Mouse (Mus musculus): ENCODE results near the gene Pkhd1. TPM values are rescaled to one million over a fixed set of nuclear protein-coding genes. Genes with fewer than 3 reads are reported as not detected.

The Pkhd1 gene
- polyA plus RNA-seq, 1 experiment, result not detected

DNA sequence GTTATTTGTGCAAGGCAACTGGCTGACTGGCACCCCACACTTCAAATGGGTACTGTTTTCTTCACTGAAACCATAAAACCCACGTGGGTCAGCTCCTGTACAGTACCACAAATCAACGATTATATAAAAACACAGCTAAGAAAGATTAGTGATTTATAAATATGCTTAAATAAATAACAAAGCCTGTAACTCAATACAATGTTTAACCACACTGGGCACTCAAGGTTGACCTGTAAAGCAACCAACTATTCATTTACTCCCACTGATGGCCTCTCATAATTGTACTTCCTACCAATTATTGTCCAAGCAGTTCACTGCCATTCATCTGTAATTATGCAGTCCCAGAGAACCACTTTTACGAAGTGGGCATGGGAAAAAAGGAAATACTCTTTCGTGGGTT is 219.5 kb downstream of the Pkhd1 start:
- H3K36me3 ChIP-seq (ENCODE audit: control insufficient read depth, insufficient read depth, low read length, poor library complexity, severe bottlenecking), result no peaks in the 10 kb centered on the region

GRCm38 (mm10) chr1:20364437-20364836 is 253.4 kb downstream of the Pkhd1 start:
- Histone ChIP-seq H3K27ac (ENCODE audit: insufficient read depth, low read length) (no peak overlapping the region), H3K4me1 (ENCODE audit: control insufficient read depth, insufficient read depth, low read length) (no peaks in the 10 kb centered on the region), H3K9ac (ENCODE audit: low read depth, poor library complexity, severe bottlenecking) (no peak overlapping the region), H3K36me3 (ENCODE audit: control insufficient read depth, insufficient read depth, low read length, poor library complexity, severe bottlenecking) (no peaks in the 10 kb centered on the region), H3K4me3 (ENCODE audit: low read depth, low read length) (no peak overlapping the region), H3K27me3 (ENCODE audit: control insufficient read depth, insufficient read depth, low read length, poor library complexity, severe bottlenecking) (no peaks in the 10 kb centered on the region), H3K9me3 (replicated peaks; ENCODE audit: control insufficient read depth, insufficient read depth, low read length, poor library complexity, severe bottlenecking) (no peaks in the 10 kb centered on the region)
- TF ChIP-seq POLR2A (IDR thresholded peaks at IDR 0.05; ENCODE audit: insufficient read depth, low read length), result no peak
- TF ChIP-seq CTCF (IDR thresholded peaks at IDR 0.05; ENCODE audit: low read depth, low read length), result no peak
- no peak for TF ChIP-seq EP300 (IDR thresholded peaks at IDR 0.05; ENCODE audit: insufficient read depth, low read depth, low read length)

More for the DNA sequence above, 219.5 kb downstream of the Pkhd1 start:
- H3K9ac ChIP-seq (ENCODE audit: low read depth, poor library complexity, severe bottlenecking), result no peak overlapping the region
- no peak overlapping the region for H3K27ac ChIP-seq (ENCODE audit: insufficient read depth, low read length)
- no peak overlapping the region for H3K4me3 ChIP-seq (ENCODE audit: low read depth, low read length)
- no peaks in the 10 kb centered on the region for H3K27me3 ChIP-seq (ENCODE audit: control insufficient read depth, insufficient read depth, low read length, poor library complexity, severe bottlenecking)
- TF ChIP-seq EP300 (IDR thresholded peaks at IDR 0.05; ENCODE audit: insufficient read depth, low read depth, low read length) (no peak), CTCF (IDR thresholded peaks at IDR 0.05; ENCODE audit: low read depth, low read length) (no peak), POLR2A (IDR thresholded peaks at IDR 0.05; ENCODE audit: insufficient read depth, low read length) (no peak)
- H3K9me3 ChIP-seq (replicated peaks; ENCODE audit: control insufficient read depth, insufficient read depth, low read length, poor library complexity, severe bottlenecking), result no peaks in the 10 kb centered on the region
- no peaks in the 10 kb centered on the region for H3K4me1 ChIP-seq (ENCODE audit: control insufficient read depth, insufficient read depth, low read length)

DNA sequence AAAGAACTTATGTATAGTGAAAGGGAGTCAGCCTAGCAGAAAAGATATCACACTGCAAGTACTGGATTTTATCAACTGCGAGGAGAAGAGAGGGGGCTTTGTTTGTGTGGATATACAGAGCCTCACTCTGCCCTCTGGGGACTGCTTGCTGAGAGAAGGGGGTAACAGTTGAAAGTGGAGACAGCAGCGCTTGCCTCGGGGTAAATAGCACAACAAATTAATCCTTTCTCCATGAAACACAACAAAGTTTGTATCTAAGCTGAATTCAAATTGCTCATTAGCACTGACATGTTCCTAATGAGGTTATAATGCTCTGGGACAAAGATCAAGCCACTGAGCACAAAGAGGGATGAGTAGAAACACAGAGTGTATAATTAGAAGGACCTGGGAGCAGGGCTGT is 273.2 kb downstream of the Pkhd1 start:
- no peak for TF ChIP-seq POLR2A (IDR thresholded peaks at IDR 0.05; ENCODE audit: insufficient read depth, low read length)
- TF ChIP-seq EP300 (IDR thresholded peaks at IDR 0.05; ENCODE audit: insufficient read depth, low read depth, low read length), result no peak
- no peak for TF ChIP-seq CTCF (IDR thresholded peaks at IDR 0.05; ENCODE audit: low read depth, low read length)
- H3K36me3 ChIP-seq (ENCODE audit: control insufficient read depth, insufficient read depth, low read length, poor library complexity, severe bottlenecking), result no peaks in the 10 kb centered on the region
- no peak overlapping the region for H3K27ac ChIP-seq (ENCODE audit: insufficient read depth, low read length)
- no peak overlapping the region for H3K4me3 ChIP-seq (ENCODE audit: low read depth, low read length)
- no peaks in the 10 kb centered on the region for H3K4me1 ChIP-seq (ENCODE audit: control insufficient read depth, insufficient read depth, low read length)
- H3K9me3 ChIP-seq (replicated peaks; ENCODE audit: control insufficient read depth, insufficient read depth, low read length, poor library complexity, severe bottlenecking), result no peaks in the 10 kb centered on the region
- no peaks in the 10 kb centered on the region for H3K27me3 ChIP-seq (ENCODE audit: control insufficient read depth, insufficient read depth, low read length, poor library complexity, severe bottlenecking)
- no peak overlapping the region for H3K9ac ChIP-seq (ENCODE audit: low read depth, poor library complexity, severe bottlenecking)

DNA sequence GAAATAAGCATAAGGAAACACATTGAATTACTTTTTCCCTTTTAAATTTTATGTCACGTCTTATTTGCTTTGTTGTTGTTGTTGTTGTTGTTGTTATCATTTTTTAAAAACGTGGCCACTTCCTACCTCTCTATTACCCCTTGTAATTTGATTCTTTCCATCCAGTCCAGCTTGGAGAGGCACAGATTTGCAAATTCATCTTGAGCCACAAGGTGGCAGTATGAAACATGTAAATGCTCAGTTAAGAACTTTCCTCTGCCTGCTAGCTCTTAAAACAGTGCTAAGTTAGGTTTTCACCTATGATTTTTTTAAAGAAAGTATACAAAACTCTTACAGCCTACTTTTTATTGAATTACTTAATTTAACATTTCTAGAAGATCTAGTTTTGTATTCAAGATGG is 306.4 kb downstream of the Pkhd1 start:
- no peak overlapping the region for H3K27ac ChIP-seq (ENCODE audit: insufficient read depth, low read length)
- no peaks in the 10 kb centered on the region for H3K27me3 ChIP-seq (ENCODE audit: control insufficient read depth, insufficient read depth, low read length, poor library complexity, severe bottlenecking)
- no peak overlapping the region for H3K9ac ChIP-seq (ENCODE audit: low read depth, poor library complexity, severe bottlenecking)
- H3K4me1 ChIP-seq (ENCODE audit: control insufficient read depth, insufficient read depth, low read length), result no peaks in the 10 kb centered on the region
- H3K9me3 ChIP-seq (replicated peaks; ENCODE audit: control insufficient read depth, insufficient read depth, low read length, poor library complexity, severe bottlenecking), result no peaks in the 10 kb centered on the region
- no peak overlapping the region for H3K4me3 ChIP-seq (ENCODE audit: low read depth, low read length)
- TF ChIP-seq CTCF (IDR thresholded peaks at IDR 0.05; ENCODE audit: low read depth, low read length), result no peak
- no peaks in the 10 kb centered on the region for H3K36me3 ChIP-seq (ENCODE audit: control insufficient read depth, insufficient read depth, low read length, poor library complexity, severe bottlenecking)

DNA sequence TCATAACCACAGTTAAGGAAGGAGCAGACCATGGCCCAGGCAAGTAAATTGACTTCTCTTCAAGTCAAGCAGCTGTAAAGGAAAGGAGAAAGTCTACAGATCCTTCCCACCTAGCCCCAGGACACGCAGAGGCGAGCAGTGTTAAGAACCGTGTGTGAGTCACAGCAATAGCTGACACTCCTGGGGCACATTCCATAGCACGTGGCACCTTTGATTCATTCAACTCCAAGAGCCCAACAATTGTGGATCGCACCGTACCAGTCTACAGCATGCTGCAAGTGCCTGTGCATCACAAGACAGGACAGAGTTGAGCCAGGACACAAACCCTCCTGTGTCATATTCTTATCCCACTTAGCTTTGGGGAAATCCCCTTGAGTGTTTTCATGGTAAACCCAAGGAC is 306.9 kb downstream of the Pkhd1 start:
- no peak overlapping the region for H3K9ac ChIP-seq (ENCODE audit: low read depth, poor library complexity, severe bottlenecking)
- no peak for TF ChIP-seq POLR2A (IDR thresholded peaks at IDR 0.05; ENCODE audit: insufficient read depth, low read length)
- no peak for TF ChIP-seq EP300 (IDR thresholded peaks at IDR 0.05; ENCODE audit: insufficient read depth, low read depth, low read length)
- no peak for TF ChIP-seq CTCF (IDR thresholded peaks at IDR 0.05; ENCODE audit: low read depth, low read length)
- H3K36me3 ChIP-seq (ENCODE audit: control insufficient read depth, insufficient read depth, low read length, poor library complexity, severe bottlenecking), result no peaks in the 10 kb centered on the region
- no peak overlapping the region for H3K4me3 ChIP-seq (ENCODE audit: low read depth, low read length)
- no peak overlapping the region for H3K27ac ChIP-seq (ENCODE audit: insufficient read depth, low read length)
- H3K4me1 ChIP-seq (ENCODE audit: control insufficient read depth, insufficient read depth, low read length), result no peaks in the 10 kb centered on the region
- no peaks in the 10 kb centered on the region for H3K9me3 ChIP-seq (replicated peaks; ENCODE audit: control insufficient read depth, insufficient read depth, low read length, poor library complexity, severe bottlenecking)
- H3K27me3 ChIP-seq (ENCODE audit: control insufficient read depth, insufficient read depth, low read length, poor library complexity, severe bottlenecking), result no peaks in the 10 kb centered on the region

- H3K9me3 ChIP-seq (replicated peaks; ENCODE audit: control insufficient read depth, insufficient read depth, low read length, poor library complexity, severe bottlenecking), result no peaks in the 10 kb centered on the region
- H3K36me3 ChIP-seq (ENCODE audit: control insufficient read depth, insufficient read depth, low read length, poor library complexity, severe bottlenecking), result no peaks in the 10 kb centered on the region
- H3K4me1 ChIP-seq (ENCODE audit: control insufficient read depth, insufficient read depth, low read length), result no peaks in the 10 kb centered on the region
- TF ChIP-seq EP300 (IDR thresholded peaks at IDR 0.05; ENCODE audit: insufficient read depth, low read depth, low read length), result no peak
- no peak for TF ChIP-seq CTCF (IDR thresholded peaks at IDR 0.05; ENCODE audit: low read depth, low read length)
- TF ChIP-seq POLR2A (IDR thresholded peaks at IDR 0.05; ENCODE audit: insufficient read depth, low read length), result no peak
- H3K27ac ChIP-seq (ENCODE audit: insufficient read depth, low read length), result no peak overlapping the region
- no peak overlapping the region for H3K4me3 ChIP-seq (ENCODE audit: low read depth, low read length)
- H3K27me3 ChIP-seq (ENCODE audit: control insufficient read depth, insufficient read depth, low read length, poor library complexity, severe bottlenecking), result no peaks in the 10 kb centered on the region
- no peak overlapping the region for H3K9ac ChIP-seq (ENCODE audit: low read depth, poor library complexity, severe bottlenecking)
These were observed 311.7 kb downstream of the Pkhd1 start for GRCm38 (mm10) chr1:20306116-20306515.
